Mouse (Mus musculus): Measurements from ENCODE around the gene Zfp839.
A peak's percentile ranks its signal among the peaks of the same experiment; 100 is the strongest.
"Not testable (repeated sequence)": the region's sequence is repeated elsewhere in the genome, so short reads cannot be mapped to it uniquely, and the experiment has no call there.

The Zfp839 gene

GRCm38 (mm10) chr12:110840348-110841198 is 9.5 kb upstream of the Zfp839 start, which contains the start of gene Mok:
Gene Mok, minus strand, starts transcription at chr12:110840939.
- DNase-seq (ENCODE audit: low spot score) = peak; percentile 95

DNA sequence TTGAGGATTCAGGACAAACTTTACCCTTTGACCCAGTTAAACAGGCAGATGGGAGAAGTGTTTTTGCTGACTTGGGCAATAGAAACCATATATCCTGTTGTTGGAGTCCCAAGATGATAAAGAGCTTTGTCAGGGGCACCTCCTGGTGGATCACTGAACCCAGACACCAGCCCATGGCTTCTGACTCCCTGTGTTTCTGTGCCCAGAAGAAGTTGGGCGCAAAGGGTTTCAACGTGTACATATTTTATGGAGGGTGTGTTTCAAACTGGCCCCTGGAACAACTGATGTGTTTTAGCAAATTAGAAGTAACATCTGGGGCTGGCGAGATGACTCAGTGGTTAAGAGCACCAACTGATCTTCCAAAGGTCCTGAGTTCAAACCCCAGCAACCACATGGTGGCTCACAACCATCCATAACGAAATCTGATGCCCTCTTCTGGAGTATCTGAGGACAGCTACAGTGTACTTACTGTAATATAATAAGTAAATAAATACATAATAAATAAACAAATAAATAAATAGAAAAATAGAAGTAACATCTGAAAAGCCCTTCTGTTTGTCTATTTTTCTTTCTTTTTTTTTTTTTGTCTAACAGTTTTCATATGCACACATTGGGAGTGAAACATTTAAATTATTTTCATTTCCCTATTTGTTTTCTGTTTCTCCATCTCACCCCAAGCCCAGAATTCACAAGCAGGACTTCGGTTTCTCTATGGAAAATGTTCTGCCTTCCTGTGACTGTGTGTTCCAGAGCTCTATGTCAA is 8.1 kb upstream of the Zfp839 start:
- DNase-seq (ENCODE audit: low spot score) = no peak

GRCm38 (mm10) chr12:110843194-110844048 is 6.6 kb upstream of the Zfp839 start:
- peak; percentile 77 for DNase-seq (ENCODE audit: low spot score)

DNA sequence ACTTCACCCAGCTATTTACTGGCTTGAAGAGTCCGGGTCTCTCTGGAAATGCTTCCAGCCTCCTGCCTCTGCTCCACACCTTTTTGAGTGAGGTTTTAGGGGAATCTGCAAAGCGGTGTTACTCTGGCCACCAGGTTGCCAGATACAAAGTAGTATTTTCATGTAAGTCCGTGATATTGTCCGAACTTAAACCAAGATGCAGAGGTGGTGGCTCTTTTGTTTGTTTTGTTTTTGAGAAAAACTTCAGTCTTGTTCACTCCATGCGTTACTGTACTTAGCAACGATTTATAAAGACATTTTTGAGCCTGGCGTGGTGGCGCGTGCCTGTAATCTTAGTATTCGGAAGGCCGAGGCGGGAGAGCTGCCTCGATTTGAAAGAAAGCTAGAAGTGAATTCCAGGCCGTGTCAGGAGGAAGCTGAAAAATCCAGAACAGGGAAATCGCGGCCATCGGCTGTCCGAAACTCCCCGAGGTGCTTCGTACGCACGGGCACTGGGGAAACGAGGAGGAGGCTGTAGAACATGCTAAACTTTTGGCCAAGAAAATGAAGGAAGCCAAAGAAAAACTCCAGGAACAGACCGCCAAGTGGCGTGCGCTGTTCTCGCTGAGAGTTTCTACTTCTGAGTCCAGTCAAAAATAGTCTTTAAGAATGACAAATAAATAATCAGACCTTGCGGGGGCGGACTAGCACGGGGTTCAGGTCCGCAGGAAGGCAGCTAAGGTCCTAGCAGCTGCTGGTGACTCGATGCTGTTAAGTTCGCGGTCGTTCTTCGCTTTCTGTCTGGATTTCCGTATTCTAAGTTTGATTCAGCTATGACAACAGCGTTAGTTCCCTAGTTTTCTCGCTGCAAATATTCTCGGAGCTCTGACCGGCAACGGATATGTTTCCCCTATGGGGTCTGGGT is 5.6 kb upstream of the Zfp839 start:
- no peak for DNase-seq (ENCODE audit: low spot score)

GRCm38 (mm10) chr12:110845131-110845880 is 4.7 kb upstream of the Zfp839 start:
- peak; percentile 39 for DNase-seq (ENCODE audit: low spot score)

DNA sequence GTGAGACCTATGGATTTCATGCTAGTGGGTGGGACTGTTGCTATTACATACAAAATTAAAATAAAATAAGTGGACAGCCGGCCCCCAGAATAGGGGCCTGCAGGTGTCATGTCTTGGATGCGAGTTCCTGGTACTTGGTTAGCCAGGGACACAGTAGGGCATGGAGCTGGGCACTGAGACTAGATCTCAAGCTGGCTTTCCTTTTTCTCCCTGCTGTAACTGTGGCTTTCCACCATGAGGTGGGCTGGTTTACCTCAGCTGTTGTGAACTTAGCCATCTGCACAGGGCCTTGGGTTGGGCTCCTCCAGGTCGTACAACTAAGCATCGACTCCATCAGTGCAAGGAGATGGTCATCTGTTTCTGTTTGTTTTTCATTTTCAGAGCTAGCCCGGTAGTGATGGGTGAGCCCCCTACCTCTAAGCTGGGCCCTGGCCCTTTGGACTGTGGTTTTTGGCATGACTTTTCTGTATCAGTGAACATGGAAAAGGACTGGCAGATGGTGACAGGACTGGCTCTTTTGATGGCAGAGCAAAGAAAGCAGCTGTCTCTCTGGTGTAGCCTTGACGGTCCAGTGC is 3.8 kb upstream of the Zfp839 start:
- no peak for DNase-seq (ENCODE audit: low spot score)

DNA sequence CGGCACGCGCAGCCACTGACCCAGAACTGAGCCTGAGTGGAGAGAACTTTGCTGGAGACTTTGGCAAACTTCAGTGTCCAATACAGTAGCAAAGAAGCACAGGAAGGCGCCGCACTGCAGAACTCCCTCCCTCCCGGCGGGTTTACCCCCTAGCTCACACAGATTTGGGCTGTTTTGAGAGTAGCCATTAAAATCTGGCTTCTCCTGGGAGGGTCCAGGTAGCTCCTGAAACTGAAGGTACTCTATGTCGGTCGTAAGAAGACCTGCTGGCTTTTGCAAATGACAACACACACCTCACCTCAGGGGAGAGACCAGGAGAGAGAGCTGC is 840 bp downstream of the Zfp839 start:
- DNase-seq (ENCODE audit: low spot score) = no peak

DNA sequence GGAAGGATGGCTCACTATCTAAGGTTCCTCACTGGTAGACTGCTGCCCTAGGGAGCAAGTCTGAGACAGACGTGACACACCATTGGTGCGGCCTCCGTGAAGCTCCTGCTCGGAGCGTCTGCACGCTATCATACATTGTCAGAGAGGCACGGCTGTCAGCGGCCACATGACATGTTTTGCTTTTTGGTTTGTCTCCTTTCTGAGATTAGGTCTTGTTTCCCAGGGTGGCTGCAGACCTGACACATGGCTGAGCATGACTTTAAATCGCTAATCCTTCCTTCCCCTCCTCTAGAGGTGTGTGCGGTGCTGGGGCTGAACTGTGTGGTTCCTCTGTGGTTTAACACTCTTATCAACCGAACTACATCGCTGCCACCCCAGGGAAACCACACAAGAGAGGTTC is 1.4 kb downstream of the Zfp839 start:
- DNase-seq (ENCODE audit: low spot score) = peak; percentile 27

GRCm38 (mm10) chr12:110851923-110852322 is 1.9 kb downstream of the Zfp839 start:
- DNase-seq (ENCODE audit: low spot score) = no peak

DNA sequence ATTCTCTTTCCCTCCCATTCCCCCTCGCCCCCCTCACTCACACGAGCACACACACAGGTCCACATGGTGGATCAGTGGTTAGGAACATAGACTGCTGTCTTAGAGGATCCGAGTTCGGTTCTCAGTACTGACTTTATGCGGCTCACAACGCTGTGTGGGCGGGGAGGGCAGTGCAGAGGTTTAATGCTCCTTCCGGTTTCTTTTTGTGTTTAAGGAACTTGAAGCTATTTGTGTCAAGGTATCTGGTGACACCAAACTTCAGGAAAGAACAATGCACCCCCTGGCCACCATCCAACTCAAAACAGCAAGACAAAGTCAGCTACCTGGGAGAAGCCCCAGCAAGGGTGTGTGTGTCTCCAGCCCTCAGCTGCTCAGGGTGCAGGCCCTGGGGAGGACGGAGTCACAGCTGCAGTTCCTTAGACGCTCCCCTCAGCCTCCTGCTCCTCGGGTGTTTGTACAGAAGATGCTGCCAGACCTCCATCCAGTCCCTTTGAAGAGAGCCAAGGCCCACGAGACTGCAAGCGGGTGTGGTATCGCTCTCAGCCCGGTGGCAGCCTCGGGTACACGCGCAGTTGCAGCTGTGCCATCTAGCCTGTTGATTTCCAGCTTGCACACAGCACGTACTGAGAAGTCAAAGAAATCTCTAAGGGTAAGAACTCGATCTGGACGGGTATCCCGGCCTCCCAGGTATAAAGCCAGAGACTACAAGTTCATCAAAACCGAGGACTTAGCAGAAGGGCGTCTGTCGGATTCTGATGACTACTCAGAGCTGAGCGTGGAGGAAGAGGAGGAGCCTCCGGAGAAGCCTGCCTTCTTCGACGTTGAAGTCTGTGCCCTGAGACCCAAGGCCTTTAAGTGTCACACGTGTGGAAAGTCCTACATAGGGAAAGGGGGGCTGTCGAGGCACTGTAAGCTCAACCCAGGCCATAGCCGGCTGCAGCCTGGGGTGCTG is 5.0 kb downstream of the Zfp839 start:
- no peak for DNase-seq (ENCODE audit: low spot score)

DNA sequence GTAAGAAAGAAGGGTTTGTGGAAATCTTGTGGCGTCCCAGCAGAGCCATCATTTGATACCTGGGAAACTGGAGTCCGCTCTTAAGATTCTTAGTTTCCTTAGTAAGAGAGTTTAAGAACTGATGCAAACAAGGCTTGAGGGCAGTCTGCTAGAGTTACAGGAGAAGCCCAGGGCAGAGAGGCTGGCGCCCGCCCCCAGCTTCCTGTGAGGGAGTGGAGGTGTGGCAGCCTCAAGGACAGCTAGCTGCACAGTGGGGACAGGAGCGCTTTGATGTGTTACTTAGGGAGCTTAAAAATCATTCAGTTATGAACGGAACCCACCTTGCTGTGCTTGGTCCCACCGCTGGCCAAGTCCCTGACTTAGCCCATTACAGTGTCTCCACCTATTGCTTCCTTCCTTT is 7.1 kb downstream of the Zfp839 start:
- peak; percentile 48 for DNase-seq (ENCODE audit: low spot score)

GRCm38 (mm10) chr12:110858681-110859080 is 8.6 kb downstream of the Zfp839 start:
- DNase-seq (ENCODE audit: low spot score) = not testable (repeated sequence)

DNA sequence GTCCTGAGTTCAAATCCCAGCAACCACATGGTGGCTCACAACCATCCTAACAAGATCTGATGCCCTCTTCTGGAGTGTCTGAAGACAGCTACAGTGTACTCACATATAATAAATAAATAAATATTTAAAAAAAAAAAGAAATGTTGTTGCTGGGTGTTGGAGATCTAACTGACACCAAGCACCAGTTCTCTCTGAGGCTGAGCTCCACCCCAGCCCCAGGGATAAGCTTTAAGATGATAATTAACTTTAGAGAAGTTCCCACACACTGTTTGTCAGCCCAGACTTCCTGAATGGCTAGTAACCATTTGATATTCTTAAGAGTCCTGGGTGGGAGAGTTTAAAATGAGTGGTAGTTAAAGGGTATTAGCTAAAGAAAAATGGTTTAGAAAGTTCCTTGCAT is 10.2 kb downstream of the Zfp839 start:
- DNase-seq (ENCODE audit: low spot score) = no peak

DNA sequence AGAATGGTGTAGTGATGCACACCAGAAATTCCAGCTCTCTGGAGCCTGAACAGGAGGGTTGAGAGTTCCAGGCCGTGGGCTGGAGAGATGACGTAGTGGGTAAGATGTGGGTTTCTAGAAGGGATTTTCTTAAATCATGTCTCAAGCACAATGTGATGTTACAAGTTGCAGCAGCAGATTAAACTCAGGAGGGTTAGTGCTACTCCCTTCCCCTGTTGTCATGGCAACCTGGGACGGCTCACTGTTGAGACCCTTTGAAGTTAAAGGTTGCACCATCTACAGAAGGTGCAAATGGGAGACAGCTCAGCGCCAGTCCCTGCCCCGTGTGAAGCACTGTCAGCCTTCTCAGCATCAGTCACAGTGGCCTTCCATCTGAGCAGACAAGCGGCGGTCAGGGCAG is 11.2 kb downstream of the Zfp839 start:
- DNase-seq (ENCODE audit: low spot score) = peak; percentile 51

DNA sequence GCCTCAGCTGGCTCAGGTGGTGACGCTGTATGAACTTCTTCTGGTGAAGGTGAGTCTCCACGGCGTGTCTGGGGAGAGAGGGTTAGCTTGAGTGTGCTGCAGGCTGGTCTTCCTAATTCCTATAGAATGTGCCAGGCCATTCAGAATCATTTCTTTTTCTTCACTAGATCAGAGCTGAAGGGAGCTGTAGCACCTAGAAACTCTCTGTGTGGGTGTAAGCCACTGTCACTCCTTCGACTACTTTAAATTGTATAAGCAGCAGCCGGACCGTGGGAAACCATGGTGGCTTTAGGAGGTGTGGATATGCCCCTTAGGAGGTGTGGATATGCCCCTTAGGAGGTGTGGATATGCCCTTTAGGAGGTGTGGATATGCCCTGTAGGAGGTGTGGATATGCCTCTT is 14.0 kb downstream of the Zfp839 start:
- no peak for DNase-seq (ENCODE audit: low spot score)

DNA sequence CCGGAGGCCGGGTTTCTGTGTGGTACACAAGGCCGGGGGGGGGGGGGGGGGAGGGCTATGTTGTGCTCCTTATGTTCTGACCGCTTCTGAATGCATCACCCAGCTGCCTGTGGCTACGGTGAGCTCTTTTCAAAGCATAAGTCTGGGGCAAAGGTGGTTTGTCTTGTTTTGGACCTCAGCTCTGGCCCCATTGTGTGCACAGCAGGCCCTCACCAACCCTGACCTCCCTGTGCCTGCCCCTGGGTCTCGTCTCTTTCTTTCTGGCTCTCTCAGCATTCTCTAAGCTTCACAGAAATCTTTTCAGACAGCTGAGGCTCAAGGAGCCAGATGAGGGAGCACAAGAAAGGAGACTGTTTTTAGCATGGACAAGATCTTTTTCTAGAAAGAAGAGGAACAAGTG is 15.5 kb downstream of the Zfp839 start:
- no peak for DNase-seq (ENCODE audit: low spot score)

DNA sequence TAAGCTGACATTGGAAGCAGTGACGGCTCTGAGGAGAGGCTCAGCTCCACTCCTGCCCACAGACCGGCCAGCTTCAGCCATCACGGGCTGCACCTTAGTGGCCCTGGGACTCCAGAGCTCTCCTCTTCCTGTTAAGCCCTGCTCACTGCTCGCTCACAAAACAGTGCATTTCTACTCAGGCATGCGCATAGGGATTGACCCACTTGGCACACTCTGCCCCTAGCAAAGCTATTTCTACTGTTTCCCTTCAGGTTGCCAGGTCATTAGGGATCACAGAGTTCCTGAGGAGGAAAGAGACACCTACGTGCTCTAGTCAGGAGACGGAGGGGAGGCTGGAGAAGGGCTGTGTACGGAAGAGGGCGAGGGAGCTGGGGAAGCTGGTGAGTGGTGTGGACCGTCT is 15.9 kb downstream of the Zfp839 start:
- no peak for DNase-seq (ENCODE audit: low spot score)

GRCm38 (mm10) chr12:110870107-110870506 is 20.1 kb downstream of the Zfp839 start:
- no peak for DNase-seq (ENCODE audit: low spot score)

- DNase-seq (ENCODE audit: low spot score) = no peak
These were observed 21.2 kb downstream of the Zfp839 start for GRCm38 (mm10) chr12:110871247-110871646.
